Mouse (Mus musculus) stomach, postnatal 0 days (tissue): ENCODE results near the gene Isoc2a. TPM values are rescaled to one million over a fixed set of nuclear protein-coding genes. Genes with fewer than 3 reads are reported as not detected.

Experiments
- ATAC-seq: fragments of 200-750 bp; cut with Nextera tagmentation; 2 replicates; pipeline ENCODE4 v1.8.0; 2017; ENCODE audit not compliant: low FRiP score, low TSS enrichment
- DNase-seq: peaks from one replicate; pipeline ENCODE4 v3.0.0-alpha.2; 2016; ENCODE audit warnings: low spot score
- H3K27ac ChIP-seq: fragments of 300-500 bp; sonication (generic); replicated peaks from 2 replicates; pipeline ENCODE4 v1.5.1; 2014; ENCODE audit warnings: mild to moderate bottlenecking, control low read depth
- H3K27me3 ChIP-seq: fragments of 300-500 bp; sonication (generic); 2 replicates; pipeline ENCODE4 v1.6.1; 2014; ENCODE audit warnings: low read length; ENCODE audit not compliant: control insufficient read depth, insufficient read depth
- H3K36me3 ChIP-seq: fragments of 300-500 bp; sonication (generic); 2 replicates; pipeline ENCODE4 v1.6.1; 2014; ENCODE audit warnings: low read length, mixed read lengths; ENCODE audit not compliant: control insufficient read depth, insufficient read depth
- H3K4me1 ChIP-seq: fragments of 300-500 bp; sonication (generic); replicated peaks from 2 replicates; pipeline ENCODE4 v1.6.1; 2014; ENCODE audit warnings: antibody characterized with exemption; ENCODE audit not compliant: control insufficient read depth, insufficient read depth
- H3K4me2 ChIP-seq: fragments of 300-500 bp; sonication (generic); replicated peaks from 2 replicates; pipeline ENCODE4 v1.6.1; 2014; ENCODE audit warnings: low read depth, mild to moderate bottlenecking, control low read depth, moderate library complexity
- H3K4me3 ChIP-seq: fragments of 300-500 bp; sonication (generic); 2 replicates; pipeline ENCODE4 v1.5.1; 2014; ENCODE audit warnings: low read depth, low read length, control low read depth
- H3K9ac ChIP-seq: fragments of 300-500 bp; sonication (generic); 2 replicates; pipeline ENCODE4 v1.6.1; 2014; ENCODE audit warnings: mild to moderate bottlenecking, low read length, control low read depth, mixed read lengths
- H3K9me3 ChIP-seq: fragments of 300-500 bp; sonication (generic); 2 replicates; pipeline ENCODE4 v1.6.1; 2016; ENCODE audit warnings: low read length; ENCODE audit not compliant: control insufficient read depth
- CTCF ChIP-seq: IDR thresholded peaks from 2 replicates; pipeline ENCODE4 v1.5.1; 2016; ENCODE audit warnings: antibody characterized with exemption, low read depth, mild to moderate bottlenecking, moderate library complexity
- EP300 ChIP-seq: optimal IDR thresholded peaks from 2 replicates; pipeline ENCODE3; 2016; ENCODE audit warnings: antibody characterized with exemption
- WGBS: fragments of 180-500 bp; shearing (Covaris S2); extraction: QIAGEN DNeasy Blood & Tissue Kit; methylation state at CpG from one replicate; pipeline ENCODE4 v1.1.7; 2014; 5-methylcytosine and 5-hydroxymethylcytosine counted together
- polyA plus RNA-seq: library from polyadenylated mRNA; unstranded; fragments of >200 nt; fragmentation: Nextera tagmentation; extraction: Ambion mirVana; gene quantifications from 2 replicates; pipeline ENCODE4 v1.2.1, GENCODE M21; 2015

Isoc2a gene
- polyA plus RNA-seq, 1 experiment from 2014 or later = 0.67 TPM

DNA sequence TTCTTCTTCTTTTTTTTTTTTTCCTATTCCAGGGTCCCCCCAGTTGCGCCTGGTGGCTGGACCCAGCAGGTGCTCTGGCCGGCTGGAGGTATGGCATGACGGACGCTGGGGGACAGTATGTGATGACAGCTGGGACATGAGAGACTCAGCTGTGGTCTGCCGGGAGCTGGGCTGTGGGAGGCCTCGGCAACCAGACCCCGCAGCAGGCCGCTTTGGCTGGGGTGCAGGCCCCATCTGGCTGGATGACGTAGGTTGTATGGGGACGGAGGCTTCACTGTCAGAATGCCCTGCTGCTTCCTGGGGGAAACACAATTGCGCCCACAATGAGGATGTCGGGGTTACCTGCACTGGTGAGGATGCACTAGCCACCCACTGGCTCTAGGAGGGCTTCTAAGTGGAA is 56.1 kb downstream of the Isoc2a start:
- ATAC-seq (no peak), DNase-seq (no peak)
- no peaks in the 10 kb centered on the region for H3K36me3 ChIP-seq
- H3K9me3 ChIP-seq = no peaks in the 10 kb centered on the region
- no peaks in the 10 kb centered on the region for H3K27me3 ChIP-seq
- no peak overlapping the region for H3K9ac ChIP-seq
- TF ChIP-seq CTCF = no peak
- TF ChIP-seq EP300 = no peak
- H3K4me1 ChIP-seq = no peaks in the 10 kb centered on the region
- no peak overlapping the region for H3K4me3 ChIP-seq
- 76% methylated on average over 12 of the region's 12 CpGs for WGBS
- H3K4me2 ChIP-seq = no peak overlapping the region
- H3K27ac ChIP-seq = no peak overlapping the region

DNA sequence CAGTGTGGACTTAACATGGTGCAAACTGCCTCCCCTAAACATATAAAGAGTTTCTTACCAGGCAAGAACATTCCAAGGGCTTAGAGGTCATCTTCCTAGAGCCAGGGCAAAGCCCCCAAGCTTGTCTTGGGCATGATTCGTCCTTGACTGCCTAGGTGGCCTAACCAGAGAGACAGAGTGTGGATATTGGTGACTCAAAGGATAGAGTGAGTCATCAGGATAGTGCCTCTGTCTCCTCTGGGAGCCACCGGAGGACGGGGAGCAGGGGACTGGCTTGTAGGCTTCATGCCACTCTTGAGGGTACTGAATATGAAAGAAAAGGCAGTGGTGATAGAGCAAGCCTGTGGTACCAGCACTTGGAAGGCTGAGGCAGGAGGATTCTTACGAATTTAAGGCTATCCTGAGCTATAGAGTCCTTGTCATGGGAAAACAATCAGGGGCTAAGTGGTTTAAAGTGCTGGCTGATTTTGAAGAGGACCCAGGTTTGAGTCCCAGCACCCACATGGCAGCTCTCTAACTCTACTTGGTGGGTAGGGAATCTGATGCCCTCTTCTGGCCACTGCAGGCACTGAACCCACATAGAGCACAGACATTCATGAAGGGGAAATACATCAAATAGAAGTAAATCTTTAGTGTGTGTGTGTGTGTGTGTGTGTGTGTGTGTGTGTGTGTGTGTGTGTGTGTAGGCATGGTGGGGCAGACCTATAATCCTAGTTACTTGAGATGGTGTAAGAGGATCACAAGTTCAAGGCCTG is 57.4 kb downstream of the Isoc2a start:
- WGBS = 73% methylated on average over 4 of the region's 4 CpGs
- H3K27me3 ChIP-seq = no peaks in the 10 kb centered on the region
- no peaks in the 10 kb centered on the region for H3K36me3 ChIP-seq
- TF ChIP-seq CTCF = peak; percentile 44
- no peak for TF ChIP-seq EP300
- no peak overlapping the region for H3K9ac ChIP-seq
- no peaks in the 10 kb centered on the region for H3K4me1 ChIP-seq
- ATAC-seq (no peak), DNase-seq (no peak)
- H3K4me3 ChIP-seq = no peak overlapping the region
- H3K4me2 ChIP-seq = no peak overlapping the region
- H3K27ac ChIP-seq = no peak overlapping the region
- H3K9me3 ChIP-seq = no peaks in the 10 kb centered on the region

DNA sequence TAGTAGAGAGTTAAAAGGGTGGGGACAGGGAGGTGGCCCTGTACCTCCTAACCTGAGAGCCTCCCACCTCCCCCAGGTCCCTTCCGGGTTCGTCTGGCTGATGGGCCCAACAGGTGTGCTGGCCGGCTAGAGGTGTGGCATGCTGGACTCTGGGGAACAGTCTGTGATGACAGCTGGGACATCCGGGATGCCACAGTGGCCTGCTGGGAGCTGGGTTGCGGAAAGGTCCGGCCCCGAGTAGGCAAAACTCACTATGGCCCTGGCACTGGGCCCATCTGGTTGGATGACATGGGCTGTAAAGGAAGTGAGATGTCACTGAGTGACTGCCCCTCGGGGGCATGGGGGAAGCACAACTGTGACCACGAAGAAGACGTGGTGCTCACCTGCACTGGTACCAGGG is 59.9 kb downstream of the Isoc2a start:
- ATAC-seq (no peak), DNase-seq (no peak)
- Histone ChIP-seq H3K9ac (no peak overlapping the region), H3K9me3 (no peaks in the 10 kb centered on the region), H3K4me2 (no peak overlapping the region), H3K4me1 (no peaks in the 10 kb centered on the region), H3K4me3 (no peak overlapping the region), H3K27me3 (no peaks in the 10 kb centered on the region), H3K27ac (no peak overlapping the region), H3K36me3 (no peaks in the 10 kb centered on the region)
- WGBS = 74% methylated on average over 10 of the region's 10 CpGs
- TF ChIP-seq CTCF = no peak
- TF ChIP-seq EP300 = no peak

DNA sequence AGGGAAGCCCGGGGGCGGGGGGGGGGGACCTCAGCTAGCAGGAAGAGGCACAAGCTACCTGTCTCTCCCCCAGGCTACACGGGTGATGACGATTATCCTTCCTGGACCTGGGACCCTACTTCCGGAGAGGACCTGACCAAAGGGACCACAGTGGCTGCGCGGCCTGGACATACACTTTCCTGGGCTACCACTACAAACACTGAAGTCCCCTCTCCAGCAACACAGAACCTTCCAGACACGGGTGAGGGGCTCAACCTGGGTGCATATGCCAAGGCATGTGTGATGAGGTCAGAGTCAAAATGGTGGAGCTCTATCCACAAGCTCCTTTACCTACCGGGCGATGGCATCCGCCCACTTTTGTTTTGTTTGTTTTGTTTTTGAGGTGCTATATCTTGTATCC is 60.4 kb downstream of the Isoc2a start:
- H3K36me3 ChIP-seq = no peaks in the 10 kb centered on the region
- ATAC-seq (no peak), DNase-seq (no peak)
- no peak for TF ChIP-seq CTCF
- no peak for TF ChIP-seq EP300
- no peak overlapping the region for H3K4me3 ChIP-seq
- no peak overlapping the region for H3K9ac ChIP-seq
- no peak overlapping the region for H3K4me2 ChIP-seq
- WGBS = 73% methylated on average over 10 of the region's 11 CpGs
- H3K27me3 ChIP-seq = no peaks in the 10 kb centered on the region
- no peaks in the 10 kb centered on the region for H3K9me3 ChIP-seq
- H3K4me1 ChIP-seq = no peaks in the 10 kb centered on the region
- H3K27ac ChIP-seq = no peak overlapping the region

DNA sequence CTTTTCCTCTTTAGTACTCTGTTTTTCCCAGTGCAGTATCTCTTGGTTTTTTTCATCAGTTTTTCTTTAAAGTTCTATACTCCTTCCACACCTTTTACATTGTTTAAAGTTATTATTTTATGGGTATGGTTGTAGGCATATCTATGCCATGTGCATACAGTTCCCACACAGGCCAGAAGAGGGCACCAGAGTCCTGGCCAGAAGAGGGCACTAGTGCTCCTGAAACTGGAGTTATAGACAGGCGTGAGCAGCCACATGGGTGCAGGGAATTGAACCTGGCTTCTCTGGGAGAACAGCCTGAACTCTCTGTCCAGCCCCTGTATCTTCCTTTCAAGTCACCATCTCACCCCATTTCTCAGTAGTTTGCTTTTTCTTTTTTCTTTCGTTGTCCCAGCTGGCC is 61.5 kb downstream of the Isoc2a start:
- peak; percentile 94 for TF ChIP-seq CTCF
- no peak for TF ChIP-seq EP300
- DNase-seq = peak; percentile 75
- H3K9ac ChIP-seq = no peak overlapping the region
- H3K4me3 ChIP-seq = no peak overlapping the region
- no peak for ATAC-seq
- H3K36me3 ChIP-seq = no peaks in the 10 kb centered on the region
- no peaks in the 10 kb centered on the region for H3K27me3 ChIP-seq
- H3K27ac ChIP-seq = no peak overlapping the region
- no peaks in the 10 kb centered on the region for H3K4me1 ChIP-seq
- H3K4me2 ChIP-seq = no peak overlapping the region
- no peaks in the 10 kb centered on the region for H3K9me3 ChIP-seq
- 43% methylated on average over 2 of the region's 2 CpGs for WGBS

DNA sequence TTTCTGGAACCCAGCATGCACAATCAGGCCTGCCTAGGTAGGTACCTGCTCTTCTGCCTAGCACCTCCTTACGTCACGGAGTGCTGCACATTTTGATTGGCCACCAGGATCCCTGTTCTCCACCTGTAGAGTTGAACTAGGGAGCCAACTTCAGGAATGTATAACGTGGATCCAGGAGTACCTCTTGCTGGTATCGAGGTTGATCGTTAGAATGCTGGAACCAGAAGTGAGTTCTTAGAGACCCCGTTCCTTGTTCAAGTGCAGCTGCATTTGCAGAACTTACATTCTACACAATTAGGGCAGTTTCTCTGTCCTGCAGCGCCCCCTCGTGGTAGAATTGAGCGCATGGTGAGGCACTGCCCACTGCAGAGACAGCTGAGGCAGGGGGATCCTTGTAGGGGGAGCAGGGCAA is 63.1 kb downstream of the Isoc2a start:
- no peak overlapping the region for H3K4me2 ChIP-seq
- TF ChIP-seq CTCF = peak; percentile 91
- no peak for TF ChIP-seq EP300
- no peaks in the 10 kb centered on the region for H3K27me3 ChIP-seq
- DNase-seq (peak; percentile 89), ATAC-seq (peak; percentile 75)
- no peaks in the 10 kb centered on the region for H3K9me3 ChIP-seq
- H3K9ac ChIP-seq = no peak overlapping the region
- H3K36me3 ChIP-seq = no peaks in the 10 kb centered on the region
- WGBS = 16% methylated on average over 9 of the region's 9 CpGs
- no peaks in the 10 kb centered on the region for H3K4me1 ChIP-seq
- H3K4me3 ChIP-seq = no peak overlapping the region
- no peak overlapping the region for H3K27ac ChIP-seq
